Mouse (Mus musculus) spleen, adult 18-20 months (tissue): Measurements from ENCODE around the gene Ppfibp1.

Experiments
- DNase-seq, 2 experiments: peaks; one replicate each; pipeline ENCODE4 v3.0.0; 2022; ENCODE audit warnings: mixed read lengths in 2 of 2

The Ppfibp1 gene

DNA sequence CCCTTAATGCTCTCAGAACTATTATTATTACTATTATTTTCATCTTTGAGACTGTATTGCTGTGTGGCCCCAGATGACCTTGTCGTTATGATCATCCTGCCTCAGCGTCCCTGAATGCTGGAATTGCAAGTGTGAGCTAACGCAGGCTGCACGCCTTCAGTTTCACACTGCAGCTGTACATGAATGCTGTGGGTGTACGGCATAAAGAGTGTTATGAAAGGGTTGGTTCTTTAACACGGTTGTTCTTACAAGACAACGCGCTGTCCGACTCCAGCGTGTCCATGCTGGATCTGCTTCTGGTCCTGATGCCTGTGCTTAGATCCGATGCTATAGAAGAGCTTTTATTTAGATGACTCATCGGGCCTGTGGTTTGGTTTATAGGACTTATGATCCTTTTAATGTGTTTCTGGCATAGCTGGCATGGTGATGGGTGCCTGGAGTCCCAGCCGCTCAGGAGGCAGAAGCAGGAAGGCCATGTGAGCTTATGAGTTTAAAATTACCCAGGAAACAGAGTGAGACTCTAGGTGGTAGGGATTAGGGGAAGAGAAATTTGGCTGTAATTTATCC lies 161.0 kb downstream of the Ppfibp1 start:
- no peak for DNase-seq

DNA sequence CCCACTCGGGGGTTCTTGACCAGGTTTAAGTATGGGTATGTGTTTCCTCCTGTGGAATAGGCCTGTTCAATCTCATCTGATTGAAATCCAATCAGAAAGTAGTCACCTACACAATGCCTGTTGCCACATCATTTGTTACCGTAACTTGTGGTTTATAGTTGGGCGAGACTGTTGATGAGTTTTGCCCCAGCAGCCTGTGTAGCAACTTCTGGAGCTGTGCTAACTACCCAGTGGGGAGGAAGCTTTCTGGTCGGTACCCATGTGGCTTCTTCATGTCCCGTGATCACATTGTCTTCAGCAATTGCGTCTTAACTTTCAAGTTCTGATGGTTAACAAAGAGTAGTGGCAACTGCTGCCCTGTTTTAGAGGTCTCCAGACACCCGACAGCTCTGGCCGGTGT lies 163.4 kb downstream of the Ppfibp1 start:
- no peak for DNase-seq

DNA sequence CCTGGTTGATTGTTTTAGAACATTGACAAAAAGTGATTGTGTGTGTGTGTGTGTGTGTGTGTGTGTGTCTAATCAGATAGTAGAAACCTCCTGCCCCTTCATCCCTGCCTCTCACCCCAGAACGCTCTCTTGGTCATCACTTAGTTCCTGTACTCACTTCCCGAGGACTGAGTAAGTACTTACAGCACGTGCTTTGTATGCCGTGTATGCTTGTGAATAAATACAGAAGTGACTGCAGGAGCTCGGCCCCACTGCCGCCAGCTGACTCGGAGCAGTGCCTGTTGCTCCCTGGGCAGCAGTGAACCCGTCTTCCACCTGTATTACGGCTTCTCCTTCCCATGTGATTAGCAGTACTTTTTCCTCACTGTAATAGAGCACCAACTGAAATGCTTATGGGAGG lies 164.2 kb downstream of the Ppfibp1 start:
- no peak for DNase-seq

DNA sequence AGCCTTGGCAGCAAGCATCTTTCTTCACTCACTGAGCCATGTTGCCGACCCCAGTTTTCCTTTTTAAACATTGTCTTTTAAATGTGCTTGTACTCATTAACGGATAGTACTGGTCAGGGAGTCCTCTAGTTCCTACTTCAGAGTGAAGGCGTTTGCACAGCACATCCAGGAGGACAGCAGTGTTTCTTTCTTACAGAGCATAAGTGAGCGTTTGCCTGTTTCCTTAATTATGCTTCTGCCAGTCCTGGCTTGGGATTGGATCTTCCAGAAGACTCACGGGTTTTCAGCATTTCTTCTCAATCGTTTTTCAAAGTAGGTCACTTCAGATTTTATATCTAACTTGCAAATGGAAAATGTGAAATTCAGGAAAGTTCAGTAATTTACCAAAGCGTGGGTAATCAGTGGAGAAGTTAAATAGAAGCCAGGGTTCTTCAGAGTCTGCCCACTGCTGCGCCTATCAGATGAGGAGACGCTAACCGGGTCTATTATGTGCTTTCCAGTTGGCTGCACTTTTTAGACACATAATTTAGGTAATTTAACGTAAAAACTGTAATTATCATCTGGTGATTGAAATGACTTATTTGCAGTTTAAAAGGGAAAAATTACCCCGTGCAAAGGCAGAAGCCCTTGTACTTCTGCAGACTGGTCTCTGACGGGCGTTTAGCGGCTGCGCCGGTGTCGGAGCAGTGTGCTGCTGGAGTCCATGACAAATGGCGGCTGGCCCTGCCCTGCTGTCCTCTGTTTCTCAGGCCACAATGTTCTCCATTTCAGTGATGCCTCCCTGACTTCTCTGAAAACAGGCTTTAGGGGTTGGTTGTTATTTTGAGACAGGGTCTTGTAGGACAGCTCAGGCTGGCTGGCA lies 165.7 kb downstream of the Ppfibp1 start:
- no peak for DNase-seq

DNA sequence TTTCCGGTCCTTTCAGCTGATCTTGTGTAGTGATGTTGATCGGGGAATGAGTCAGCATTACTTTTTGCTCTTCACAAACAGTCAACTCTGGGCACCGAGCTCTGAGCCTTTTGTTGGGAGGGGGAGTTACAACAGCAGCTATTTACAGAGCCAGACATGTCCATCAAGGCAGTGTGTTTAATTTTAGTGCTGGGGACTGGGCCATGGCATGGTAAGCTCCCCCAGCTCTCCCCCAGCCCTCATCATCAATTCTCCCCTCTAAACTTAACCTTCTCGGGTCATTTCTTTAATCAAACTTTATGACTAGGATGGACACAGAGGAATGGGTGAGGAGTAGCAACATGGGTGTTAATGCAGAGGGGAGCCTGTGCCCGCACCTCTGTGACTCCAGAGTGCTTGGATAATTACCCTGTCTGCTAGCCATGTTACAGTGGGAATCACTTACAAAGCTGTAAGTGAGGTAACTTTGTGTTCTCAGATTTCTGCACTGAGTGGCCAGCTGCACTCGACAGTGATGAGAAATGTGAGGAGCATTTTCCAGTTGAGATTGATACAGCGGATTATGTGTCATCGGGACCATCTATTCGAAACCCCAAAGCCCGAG lies 167.2 kb downstream of the Ppfibp1 start:
- DNase-seq, result no peak

DNA sequence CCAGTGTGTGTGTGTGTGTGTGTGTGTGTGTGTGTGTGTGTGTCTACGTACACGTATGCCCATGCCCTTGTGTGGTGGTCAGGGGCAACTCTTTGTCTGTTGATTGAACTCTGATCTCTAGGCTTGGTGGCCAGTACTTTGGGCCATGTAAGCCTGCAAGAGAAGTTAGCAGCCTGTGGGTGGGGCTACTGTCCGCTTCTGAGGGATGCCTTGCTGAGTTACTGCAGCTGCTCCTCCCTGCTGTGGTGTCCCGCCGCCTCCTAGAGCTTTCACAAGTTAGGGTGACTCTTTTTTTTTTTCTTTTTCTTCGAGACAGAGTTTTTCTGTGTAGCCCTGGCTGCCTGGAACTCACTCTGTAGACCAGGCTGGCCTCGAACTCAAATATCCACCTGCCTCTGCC lies 171.0 kb downstream of the Ppfibp1 start:
- no peak for DNase-seq

DNA sequence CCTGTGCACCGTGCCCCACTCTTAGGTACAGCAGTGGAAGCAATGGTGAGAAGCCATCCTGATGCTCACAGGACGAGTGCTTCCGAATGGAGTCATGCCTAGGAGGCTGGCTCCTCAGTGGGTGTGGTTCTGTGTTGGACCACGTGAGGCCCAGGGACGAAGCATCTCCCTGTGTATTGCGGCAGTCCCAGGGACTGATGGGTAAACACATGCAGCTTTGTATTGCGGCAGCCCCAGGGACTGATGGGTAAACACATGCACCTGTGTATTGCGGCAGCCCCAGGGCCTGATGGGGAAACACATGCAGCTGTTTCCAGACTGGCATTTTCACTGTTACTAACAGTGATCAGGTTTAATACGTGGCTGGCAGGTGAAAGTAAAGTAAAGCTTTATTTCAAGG lies 173.3 kb downstream of the Ppfibp1 start:
- no peak for DNase-seq

DNA sequence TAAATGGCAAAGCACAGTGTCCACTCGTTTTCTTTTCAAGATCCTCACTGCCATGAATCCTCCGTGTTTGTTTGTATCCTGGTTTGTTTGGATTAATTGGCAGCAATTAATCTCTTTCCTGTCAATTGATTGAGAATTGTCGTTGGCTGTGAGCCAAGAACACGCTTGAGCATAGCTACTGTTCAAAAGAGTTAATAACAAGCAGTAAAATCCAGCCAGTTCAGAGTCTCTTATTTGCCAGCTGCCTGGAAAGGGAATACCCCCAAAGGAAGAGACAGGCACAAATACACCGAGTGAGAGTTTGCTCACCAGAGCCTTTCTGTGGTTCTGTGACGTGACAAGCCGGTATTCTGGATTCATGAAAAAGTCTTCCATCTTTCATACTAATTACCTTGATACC lies 173.7 kb downstream of the Ppfibp1 start:
- DNase-seq, result no peak

DNA sequence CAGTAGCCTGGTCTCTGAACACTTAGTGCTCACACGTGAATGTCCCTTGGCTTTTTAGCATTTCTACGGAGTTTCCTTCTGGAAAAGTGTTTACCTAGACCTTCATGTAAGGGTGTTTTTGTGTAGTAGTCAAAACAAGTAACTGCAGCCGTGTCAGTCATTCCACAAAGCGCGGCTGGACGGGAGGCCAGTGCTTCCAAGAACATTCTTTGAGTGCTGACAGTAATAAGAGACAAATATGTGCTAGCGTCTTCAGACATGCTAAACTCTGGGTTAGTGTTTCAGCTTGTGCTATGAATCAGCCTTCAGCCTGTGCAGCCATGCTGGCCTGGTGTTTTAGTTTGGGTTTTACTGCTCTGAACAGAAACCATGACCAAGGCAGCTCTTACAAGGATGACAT lies 174.4 kb downstream of the Ppfibp1 start:
- DNase-seq, result no peak

DNA sequence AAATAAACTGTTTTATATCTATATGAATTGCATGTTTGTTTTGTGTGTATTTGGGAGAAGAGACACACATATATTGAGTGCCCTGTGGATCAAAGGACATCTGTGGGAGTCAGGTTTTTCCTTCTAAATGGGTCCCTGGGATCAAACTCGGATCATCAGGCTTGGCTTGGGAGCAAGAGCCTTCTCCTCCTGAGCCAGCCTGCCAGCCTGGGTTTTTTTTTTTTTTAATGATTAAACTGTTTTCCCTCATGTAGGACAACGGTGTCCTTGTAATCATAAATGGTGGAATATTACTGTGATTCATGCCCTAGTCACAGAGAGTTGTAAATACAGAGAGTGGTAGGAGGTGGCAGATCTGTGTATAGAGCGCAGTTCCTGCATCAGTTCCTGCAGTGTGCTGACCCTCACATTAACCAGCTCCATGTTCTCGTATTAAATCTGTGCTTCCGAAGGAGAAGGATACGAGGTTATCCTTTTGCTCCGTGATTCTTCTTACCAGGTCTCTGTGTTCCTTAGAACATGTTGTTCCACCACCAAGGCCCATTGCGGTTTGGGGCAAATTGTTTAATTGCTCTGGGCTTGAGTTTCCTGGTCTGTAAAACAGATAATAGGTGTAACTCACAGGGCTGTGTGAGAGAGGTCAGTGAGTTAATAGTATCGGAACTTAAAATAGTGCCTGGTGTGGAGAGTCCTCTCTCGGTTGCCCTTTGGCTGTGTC lies 176.1 kb downstream of the Ppfibp1 start:
- DNase-seq, result no peak

DNA sequence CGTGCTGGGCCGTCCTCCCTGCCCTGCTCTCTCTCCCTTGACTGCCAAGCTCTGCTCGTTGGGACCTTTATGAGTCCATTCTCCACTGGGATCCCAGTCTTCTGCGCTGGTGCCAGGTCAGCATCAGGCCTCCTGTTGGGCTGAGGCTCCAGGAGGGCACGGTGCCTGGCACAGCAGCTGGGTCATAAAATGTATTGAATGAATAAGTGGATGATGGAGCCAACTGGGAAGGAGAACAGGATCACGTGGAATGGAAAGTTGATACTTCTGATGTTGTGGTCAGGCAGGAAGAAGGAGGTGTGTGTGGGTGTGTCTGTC lies 176.6 kb downstream of the Ppfibp1 start:
- no peak for DNase-seq

DNA sequence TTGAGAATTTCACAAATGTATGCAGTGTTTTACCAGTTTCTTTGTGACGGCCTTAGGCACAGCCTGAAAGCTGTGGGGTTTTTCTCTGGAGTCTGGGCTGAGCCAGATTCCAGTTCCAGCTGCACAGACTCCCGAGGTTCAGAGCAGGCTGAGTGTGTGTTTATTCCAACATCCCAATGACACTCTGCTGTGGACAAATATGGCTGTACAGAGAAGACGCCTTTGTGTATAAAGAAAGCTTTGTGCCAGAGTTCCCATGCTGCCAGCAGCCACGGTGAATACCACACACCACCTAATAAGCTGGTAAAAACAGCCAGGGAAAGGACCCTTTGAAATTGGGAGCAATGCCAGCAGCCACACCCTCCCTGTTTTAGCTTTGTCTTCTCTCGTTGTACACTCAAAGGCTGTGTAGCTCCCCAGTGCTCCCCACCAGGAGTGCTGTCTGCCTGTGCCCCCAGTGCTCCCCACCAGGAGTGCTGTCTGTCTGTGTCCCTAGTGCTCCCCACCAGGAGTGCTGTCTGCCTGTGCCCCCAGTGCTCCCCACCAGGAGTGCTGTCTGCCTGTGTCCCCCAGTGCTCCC lies 187.6 kb downstream of the Ppfibp1 start:
- no peak for DNase-seq

DNA sequence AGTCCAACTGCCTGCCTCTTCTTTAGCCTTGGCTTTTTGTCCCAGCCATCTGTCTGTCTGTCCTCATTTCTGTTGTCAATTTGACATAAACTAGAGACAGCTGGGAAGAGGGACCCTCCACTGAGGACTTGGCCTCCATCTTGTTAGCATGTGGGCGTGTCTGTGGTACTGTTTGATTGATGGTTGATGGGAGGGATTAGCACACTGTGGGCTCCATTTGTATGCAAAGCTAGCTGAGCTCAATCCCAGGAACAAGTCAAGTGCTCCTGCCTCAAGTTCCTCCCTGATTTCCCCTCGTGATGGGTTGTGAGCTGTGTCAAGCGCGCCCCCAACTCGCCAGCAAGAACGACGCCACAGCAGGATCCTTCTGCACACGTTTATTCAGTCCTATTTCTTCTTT lies 188.6 kb downstream of the Ppfibp1 start:
- no peak for DNase-seq

DNA sequence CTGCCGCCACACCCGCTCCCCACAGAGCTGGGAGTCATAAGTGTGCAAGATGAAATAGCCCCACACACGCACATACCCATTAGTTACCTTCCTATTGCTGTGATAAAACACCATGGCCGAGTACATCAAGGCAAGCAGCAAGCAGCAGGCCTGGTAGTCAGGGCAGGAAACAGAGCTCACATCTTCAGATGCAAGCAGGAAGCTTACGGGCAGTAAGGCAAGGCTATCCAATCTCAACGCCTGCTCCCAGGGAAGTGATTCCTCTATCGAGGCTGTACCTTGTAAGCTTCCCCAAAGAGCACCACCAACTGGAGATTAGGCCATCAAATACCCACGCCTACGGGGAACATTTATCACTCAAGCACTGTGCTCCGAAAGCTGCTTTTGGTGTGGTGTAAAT lies 191.6 kb downstream of the Ppfibp1 start:
- DNase-seq, result no peak
